Mouse (Mus musculus) stomach, embryonic 14.5 days (tissue): ENCODE measurements around the gene Rab3il1. TPM values are rescaled to one million over a fixed set of nuclear protein-coding genes. Genes with fewer than 3 reads are reported as not detected.
A peak's percentile ranks its signal among the peaks of the same experiment; 100 is the strongest.

ENCODE experiments used
- ATAC-seq: fragments of 200-750 bp; cut with Nextera tagmentation; 2 replicates; pipeline ENCODE4 v1.8.0; 2017; ENCODE audit warnings: low read depth, moderate TSS enrichment; ENCODE audit not compliant: insufficient number of reproducible peaks, insufficient read depth, low FRiP score
- H3K27ac ChIP-seq: fragments of 300-500 bp; sonication (generic); 2 replicates; pipeline ENCODE4 v1.5.1; 2014; ENCODE audit warnings: mild to moderate bottlenecking, low read length, moderate library complexity, mixed read lengths
- H3K27me3 ChIP-seq: fragments of 300-500 bp; sonication (generic); 2 replicates; pipeline ENCODE4 v1.6.1; 2014; ENCODE audit warnings: low read length, control low read depth, mixed read lengths; ENCODE audit not compliant: control insufficient read depth, insufficient read depth
- H3K36me3 ChIP-seq: fragments of 300-500 bp; sonication (generic); 2 replicates; pipeline ENCODE4 v1.6.1; 2014; ENCODE audit warnings: mild to moderate bottlenecking, control low read depth, low read length, moderate library complexity, mixed read lengths; ENCODE audit not compliant: control insufficient read depth, insufficient read depth
- H3K4me1 ChIP-seq: fragments of 300-500 bp; sonication (generic); 2 replicates; pipeline ENCODE4 v1.6.1; 2014; ENCODE audit warnings: low read length, control low read depth, mixed read lengths; ENCODE audit not compliant: control insufficient read depth, insufficient read depth
- H3K4me2 ChIP-seq: fragments of 300-500 bp; sonication (generic); replicated peaks from 2 replicates; pipeline ENCODE4 v1.6.1; 2014; ENCODE audit warnings: low read depth, low read length, control low read depth
- H3K4me3 ChIP-seq: fragments of 300-500 bp; sonication (generic); 2 replicates; pipeline ENCODE4 v1.5.1; 2014; ENCODE audit warnings: low read depth, low read length, control low read depth
- H3K9ac ChIP-seq: fragments of 300-500 bp; sonication (generic); replicated peaks from 2 replicates; pipeline ENCODE4 v1.6.1; 2014; ENCODE audit warnings: low read depth, mild to moderate bottlenecking, control low read depth, low read length, moderate library complexity, mixed read lengths
- H3K9me3 ChIP-seq: fragments of 300-500 bp; sonication (generic); 2 replicates; pipeline ENCODE4 v1.6.1; 2016; ENCODE audit warnings: low read depth, low read length, control low read depth; ENCODE audit not compliant: control insufficient read depth
- whole genome bisulfite sequencing: fragments of 180-500 bp; shearing (Covaris S2); extraction: QIAGEN DNeasy Blood & Tissue Kit; methylation state at CpG from one replicate; pipeline ENCODE4 v1.1.7; 2014; 5-methylcytosine and 5-hydroxymethylcytosine counted together
- polyA plus RNA-seq: library from polyadenylated mRNA; unstranded; fragments of >200 nt; fragmentation: Nextera tagmentation; extraction: Ambion mirVana; gene quantifications from 2 replicates; pipeline ENCODE4 v1.2.1, GENCODE M21; 2014

The Rab3il1 gene
- polyA plus RNA-seq, 1 experiment from 2014 or later, result 28.6 TPM

GRCm38 (mm10) chr19:9997204-9998062 is 4.0 kb upstream of the Rab3il1 start:
- no peaks in the 10 kb centered on the region for H3K36me3 ChIP-seq
- no peak for ATAC-seq
- H3K4me2 ChIP-seq, result no peak overlapping the region
- no peaks in the 10 kb centered on the region for H3K27me3 ChIP-seq
- H3K27ac ChIP-seq, result no peak overlapping the region
- peaks cover 7% of the 10 kb centered on the region; the same call in 1 of the 2 replicates for H3K4me1 ChIP-seq
- WGBS, result 76% methylated on average over 12 of the region's 12 CpGs
- no peak overlapping the region for H3K9ac ChIP-seq
- no peak overlapping the region for H3K4me3 ChIP-seq
- H3K9me3 ChIP-seq, result no peaks in the 10 kb centered on the region

GRCm38 (mm10) chr19:9998063-9998416 is 3.4 kb upstream of the Rab3il1 start:
- H3K4me3 ChIP-seq, result no peak overlapping the region
- no peak for ATAC-seq
- no peaks in the 10 kb centered on the region for H3K27me3 ChIP-seq
- H3K4me1 ChIP-seq, result peaks cover 4% of the 10 kb centered on the region; the same call in 1 of the 2 replicates
- H3K36me3 ChIP-seq, result no peaks in the 10 kb centered on the region
- H3K4me2 ChIP-seq, result no peak overlapping the region
- no peak overlapping the region for H3K27ac ChIP-seq
- no peaks in the 10 kb centered on the region for H3K9me3 ChIP-seq
- no peak overlapping the region for H3K9ac ChIP-seq
- 76% methylated on average over 2 of the region's 2 CpGs for WGBS

- H3K4me1 ChIP-seq, result no peaks in the 10 kb centered on the region
- WGBS, result 66% methylated on average over 13 of the region's 13 CpGs
- no peak for ATAC-seq
- H3K36me3 ChIP-seq, result no peaks in the 10 kb centered on the region
- no peaks in the 10 kb centered on the region for H3K9me3 ChIP-seq
- H3K9ac ChIP-seq, result no peak overlapping the region
- no peak overlapping the region for H3K27ac ChIP-seq
- H3K4me2 ChIP-seq, result no peak overlapping the region
- no peak overlapping the region for H3K4me3 ChIP-seq
- no peaks in the 10 kb centered on the region for H3K27me3 ChIP-seq
Observed at GRCm38 (mm10) chr19:9998736-9999486, 2.6 kb upstream of the Rab3il1 start.

- H3K9ac ChIP-seq, result no peak overlapping the region
- H3K4me2 ChIP-seq, result no peak overlapping the region
- no peaks in the 10 kb centered on the region for H3K4me1 ChIP-seq
- WGBS, result 21% methylated on average over 3 of the region's 3 CpGs
- H3K27me3 ChIP-seq, result no peaks in the 10 kb centered on the region
- H3K9me3 ChIP-seq, result no peaks in the 10 kb centered on the region
- no peak for ATAC-seq
- H3K36me3 ChIP-seq, result no peaks in the 10 kb centered on the region
- no peak overlapping the region for H3K4me3 ChIP-seq
- no peak overlapping the region for H3K27ac ChIP-seq
Observed at GRCm38 (mm10) chr19:10000330-10000729, 1.1 kb upstream of the Rab3il1 start.

- Histone ChIP-seq H3K4me1 (no peaks in the 10 kb centered on the region), H3K27me3 (no peaks in the 10 kb centered on the region), H3K9me3 (no peaks in the 10 kb centered on the region), H3K9ac (no peak overlapping the region), H3K4me3 (no peak overlapping the region), H3K4me2 (no peak overlapping the region), H3K27ac (no peak overlapping the region), H3K36me3 (no peaks in the 10 kb centered on the region)
- ATAC-seq, result no peak
- WGBS, result 94% methylated on average over 1 of the region's 1 CpGs
Observed at GRCm38 (mm10) chr19:10003696-10004095, 2.2 kb downstream of the Rab3il1 start.

GRCm38 (mm10) chr19:10011408-10011807 is 9.9 kb downstream of the Rab3il1 start:
- no peak overlapping the region for H3K4me2 ChIP-seq
- no peaks in the 10 kb centered on the region for H3K9me3 ChIP-seq
- H3K27ac ChIP-seq, result no peak overlapping the region
- no peak overlapping the region for H3K4me3 ChIP-seq
- no peaks in the 10 kb centered on the region for H3K27me3 ChIP-seq
- H3K9ac ChIP-seq, result no peak overlapping the region
- no peak for ATAC-seq
- WGBS, result 73% methylated on average over 1 of the region's 1 CpGs
- no peaks in the 10 kb centered on the region for H3K36me3 ChIP-seq
- H3K4me1 ChIP-seq, result peaks cover 14% of the 10 kb centered on the region; the same call in 1 of the 2 replicates

- ATAC-seq, result peak; percentile 40; the same call in 1 of the 2 replicates
- no peak overlapping the region for H3K9ac ChIP-seq
- H3K4me2 ChIP-seq, result no peak overlapping the region
- H3K27me3 ChIP-seq, result no peaks in the 10 kb centered on the region
- no peak overlapping the region for H3K4me3 ChIP-seq
- no peaks in the 10 kb centered on the region for H3K9me3 ChIP-seq
- H3K4me1 ChIP-seq, result peaks cover 19% of the 10 kb centered on the region
- H3K27ac ChIP-seq, result peak overlapping the region; percentile 91
- 13% methylated on average over 6 of the region's 6 CpGs for WGBS
- no peaks in the 10 kb centered on the region for H3K36me3 ChIP-seq
Observed at GRCm38 (mm10) chr19:10012827-10013278, 11.4 kb downstream of the Rab3il1 start.

- Histone ChIP-seq H3K36me3 (no peaks in the 10 kb centered on the region), H3K4me2 (no peak overlapping the region), H3K9ac (no peak overlapping the region), H3K27me3 (no peaks in the 10 kb centered on the region), H3K4me1 (peaks cover 20% of the 10 kb centered on the region), H3K27ac (peak overlapping the region; percentile 91), H3K9me3 (no peaks in the 10 kb centered on the region), H3K4me3 (no peak overlapping the region)
- ATAC-seq, result no peak
- 22% methylated on average over 3 of the region's 3 CpGs for WGBS
Observed at GRCm38 (mm10) chr19:10013348-10013747, 11.9 kb downstream of the Rab3il1 start.
